Mouse (Mus musculus): Measurements from ENCODE around the gene Ncbp3.

DNA sequence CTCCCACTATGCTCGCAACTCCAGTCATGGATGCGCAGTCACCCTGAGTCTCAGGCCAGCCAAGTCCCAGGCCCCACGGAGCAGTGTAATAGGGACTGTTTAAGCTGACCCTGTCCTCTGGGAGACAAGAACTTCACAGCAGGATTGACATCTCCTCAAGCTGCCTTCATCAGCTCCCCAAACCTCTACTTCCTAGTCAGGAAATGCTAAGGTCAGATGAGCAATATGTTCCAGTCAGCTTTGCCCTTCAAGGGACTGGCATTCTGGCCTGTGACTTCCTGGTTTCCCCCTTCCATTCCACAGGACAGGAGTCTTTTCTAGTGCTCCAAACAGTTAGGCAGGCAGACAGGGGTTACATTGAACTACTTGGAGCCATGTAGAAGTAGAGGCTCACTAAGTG is 62.4 kb downstream of the Ncbp3 start:
- no peak for TF ChIP-seq CTCF (IDR thresholded peaks at IDR 0.05; ENCODE audit: insufficient read depth, low read depth, low read length)
- TF ChIP-seq POLR2A (IDR thresholded peaks at IDR 0.05; ENCODE audit: insufficient read depth, low read depth, low read length), result no peak
